Mouse (Mus musculus): ENCODE results near the gene Ubqln3. TPM values are rescaled to one million over a fixed set of nuclear protein-coding genes. Genes with fewer than 3 reads are reported as not detected.

The Ubqln3 gene
- polyA plus RNA-seq, 1 experiment from 2014 or later = not detected

DNA sequence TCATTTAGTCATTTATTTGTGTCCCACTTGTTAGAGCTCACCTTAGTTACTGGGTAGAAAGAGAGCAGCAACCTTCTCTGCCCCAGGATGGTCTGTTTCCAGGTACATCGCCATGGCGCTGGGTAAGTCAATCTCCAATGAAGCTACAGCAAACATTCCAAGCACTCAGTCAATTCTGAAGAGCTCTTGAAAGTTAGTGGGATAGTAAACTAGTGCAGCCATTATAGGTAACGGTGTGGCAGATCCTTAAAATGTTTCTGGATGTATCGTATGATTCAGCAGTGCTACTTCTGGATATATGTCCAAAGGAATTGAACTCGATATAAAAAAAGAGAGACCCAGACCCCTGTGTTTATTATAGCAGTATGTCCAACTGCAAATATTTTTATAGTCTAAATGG, 5.8 kb downstream of the Ubqln3 start, which contains the start of gene Olfr643:
TSS of gene Olfr643 (minus strand) at position 101 of the 400 bp plus-strand sequence.
- no peak for ATAC-seq (ENCODE audit: low FRiP score, low TSS enrichment)
- WGBS = 87% methylated on average over 5 of the region's 5 CpGs
- H3K9ac ChIP-seq (ENCODE audit: low read depth, low read length) = no peak within 1 kb of the TSS
- H3K9me3 ChIP-seq (ENCODE audit: control insufficient read depth, low read length) = no peaks in the 10 kb centered on the region
- no peak within 1 kb of the TSS for H3K27ac ChIP-seq (ENCODE audit: low read depth, low read length)
- no peak within 1 kb of the TSS for H3K4me2 ChIP-seq (replicated peaks; ENCODE audit: low read depth, low read length)
- H3K4me1 ChIP-seq (ENCODE audit: control insufficient read depth, insufficient read depth, low read length) = no peaks in the 10 kb centered on the region
- H3K4me3 ChIP-seq (ENCODE audit: low read length) = no peak within 1 kb of the TSS
- H3K27me3 ChIP-seq (ENCODE audit: control insufficient read depth, insufficient read depth, low read length) = no peaks in the 10 kb centered on the region
- no peaks in the 10 kb centered on the region for H3K36me3 ChIP-seq (ENCODE audit: control insufficient read depth, insufficient read depth, low read length)

DNA sequence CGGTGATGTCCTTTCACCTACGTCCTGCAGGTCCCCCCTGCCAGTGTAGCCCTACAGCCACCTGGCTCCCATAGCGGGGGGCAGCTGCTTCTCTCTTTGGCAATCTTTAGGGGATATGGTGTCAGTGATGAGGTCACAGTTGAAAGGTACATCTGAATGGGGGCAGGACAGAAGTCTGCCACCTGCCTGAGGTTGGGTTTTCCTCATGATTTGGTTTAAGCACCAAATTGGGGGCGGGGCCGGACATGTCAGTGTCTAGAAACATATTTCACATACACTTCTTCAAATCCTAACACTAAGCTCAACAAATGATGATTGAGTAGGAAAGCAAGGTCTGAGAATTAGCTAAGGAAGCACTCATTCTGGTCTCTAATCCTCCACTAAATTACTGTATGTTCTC, 13.4 kb downstream of the Ubqln3 start, which contains the start of gene Ubqln5:
TSS of gene Ubqln5 (minus strand) at position 101 of the 400 bp plus-strand sequence.
- H3K9me3 ChIP-seq (ENCODE audit: control insufficient read depth, low read length) = no peaks in the 10 kb centered on the region
- no peak for ATAC-seq (ENCODE audit: low FRiP score, low TSS enrichment)
- H3K4me3 ChIP-seq (ENCODE audit: low read length) = no peak within 1 kb of the TSS
- WGBS = 87% methylated on average over 5 of the region's 5 CpGs
- H3K9ac ChIP-seq (ENCODE audit: low read depth, low read length) = no peak within 1 kb of the TSS
- H3K4me2 ChIP-seq (replicated peaks; ENCODE audit: low read depth, low read length) = no peak within 1 kb of the TSS
- no peaks in the 10 kb centered on the region for H3K27me3 ChIP-seq (ENCODE audit: control insufficient read depth, insufficient read depth, low read length)
- H3K36me3 ChIP-seq (ENCODE audit: control insufficient read depth, insufficient read depth, low read length) = no peaks in the 10 kb centered on the region
- no peak within 1 kb of the TSS for H3K27ac ChIP-seq (ENCODE audit: low read depth, low read length)
- H3K4me1 ChIP-seq (ENCODE audit: control insufficient read depth, insufficient read depth, low read length) = no peaks in the 10 kb centered on the region

DNA sequence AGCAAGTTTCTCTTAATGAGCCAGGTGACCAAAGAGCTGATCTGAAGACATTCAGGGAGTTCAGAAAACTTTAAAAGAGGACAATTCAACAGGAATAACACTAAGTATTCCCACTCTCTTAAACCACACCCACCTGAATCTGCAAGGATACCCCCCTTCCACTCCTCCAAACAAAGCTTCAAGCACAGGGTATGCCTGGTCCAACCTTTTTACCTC, 38.4 kb downstream of the Ubqln3 start, which contains the start of gene Olfr646:
TSS of gene Olfr646 (plus strand) at position 117 of the 216 bp plus-strand sequence.
- Histone ChIP-seq H3K36me3 (ENCODE audit: control insufficient read depth, insufficient read depth, low read length) (no peaks in the 10 kb centered on the region), H3K27ac (ENCODE audit: low read depth, low read length) (no peak within 1 kb of the TSS), H3K4me2 (replicated peaks; ENCODE audit: low read depth, low read length) (no peak within 1 kb of the TSS), H3K4me1 (ENCODE audit: control insufficient read depth, insufficient read depth, low read length) (no peaks in the 10 kb centered on the region), H3K27me3 (ENCODE audit: control insufficient read depth, insufficient read depth, low read length) (no peaks in the 10 kb centered on the region), H3K9ac (ENCODE audit: low read depth, low read length) (no peak within 1 kb of the TSS), H3K9me3 (ENCODE audit: control insufficient read depth, low read length) (no peaks in the 10 kb centered on the region), H3K4me3 (ENCODE audit: low read length) (no peak within 1 kb of the TSS)
- no peak for ATAC-seq (ENCODE audit: low FRiP score, low TSS enrichment)

DNA sequence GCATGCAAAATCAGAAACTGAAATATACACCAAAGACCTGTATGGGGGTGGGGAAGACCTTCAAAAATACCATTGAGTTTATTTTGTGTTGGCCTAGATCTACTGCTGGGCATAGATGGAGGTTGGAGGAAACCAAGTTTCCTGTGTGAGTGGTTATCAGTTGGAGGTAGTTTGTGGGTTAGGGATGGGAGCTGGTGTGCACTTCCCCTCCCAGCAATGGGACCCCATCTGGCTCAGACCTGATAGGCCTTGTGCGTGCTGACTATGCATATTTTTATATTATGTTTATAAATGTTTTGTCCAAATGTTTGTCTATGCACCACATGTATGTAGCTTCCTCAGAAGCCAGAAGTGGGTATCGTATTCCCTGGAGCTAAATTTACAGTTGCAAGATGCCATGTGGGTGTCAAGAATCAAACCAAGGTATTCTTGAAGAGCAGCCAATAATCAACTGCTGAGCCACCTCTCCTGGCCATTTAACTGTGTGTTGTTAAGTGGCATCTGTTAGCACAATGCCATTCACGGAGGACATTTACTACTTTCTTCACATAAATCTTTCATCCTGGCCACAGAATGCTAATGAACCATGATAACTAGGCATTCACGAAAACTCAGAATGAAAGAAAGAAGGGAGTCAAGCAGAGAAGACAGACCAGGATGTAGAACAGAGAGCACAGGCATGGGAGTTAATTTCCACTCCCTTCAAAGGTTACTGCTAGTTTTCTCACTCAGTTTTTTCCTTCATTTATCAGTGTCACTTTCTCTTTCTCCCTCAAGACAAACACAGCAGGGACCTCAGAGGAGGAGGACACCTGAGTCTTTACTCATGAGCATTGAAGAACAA, 38.9 kb downstream of the Ubqln3 start:
- no peak overlapping the region for H3K4me3 ChIP-seq (ENCODE audit: low read length)
- H3K27me3 ChIP-seq (ENCODE audit: control insufficient read depth, insufficient read depth, low read length) = no peaks in the 10 kb centered on the region
- H3K9ac ChIP-seq (ENCODE audit: low read depth, low read length) = no peak overlapping the region
- no peaks in the 10 kb centered on the region for H3K9me3 ChIP-seq (ENCODE audit: control insufficient read depth, low read length)
- H3K4me1 ChIP-seq (ENCODE audit: control insufficient read depth, insufficient read depth, low read length) = no peaks in the 10 kb centered on the region
- ATAC-seq (ENCODE audit: low FRiP score, low TSS enrichment) = no peak
- no peak overlapping the region for H3K27ac ChIP-seq (ENCODE audit: low read depth, low read length)
- no peaks in the 10 kb centered on the region for H3K36me3 ChIP-seq (ENCODE audit: control insufficient read depth, insufficient read depth, low read length)
- no peak overlapping the region for H3K4me2 ChIP-seq (replicated peaks; ENCODE audit: low read depth, low read length)
- 39% methylated on average over 4 of the region's 4 CpGs for WGBS

Other genes with a start within 250 kb of the Ubqln3 start
- not detected in 2 replicates for gene Olfr64, start 248.8 kb downstream of the Ubqln3 start, polyA plus RNA-seq (2014; fragmentation: Nextera tagmentation; extraction: Ambion mirVana)
- gene Olfr65, start 239.8 kb downstream of the Ubqln3 start, polyA plus RNA-seq (2014; fragmentation: Nextera tagmentation; extraction: Ambion mirVana) = not detected in 2 replicates
- gene Olfr631, start 214.5 kb downstream of the Ubqln3 start, polyA plus RNA-seq (2014; fragmentation: Nextera tagmentation; extraction: Ambion mirVana) = not detected in 2 replicates
- gene Olfr632, start 208.9 kb downstream of the Ubqln3 start, polyA plus RNA-seq (2014; fragmentation: Nextera tagmentation; extraction: Ambion mirVana) = not detected in 2 replicates
- gene Olfr633, start 198.8 kb downstream of the Ubqln3 start, polyA plus RNA-seq (2014; fragmentation: Nextera tagmentation; extraction: Ambion mirVana) = not detected in 2 replicates
- 0.03 TPM in 1 of 2 replicates, not detected in the other for gene Olfr635, start 172.1 kb downstream of the Ubqln3 start, polyA plus RNA-seq (2014; fragmentation: Nextera tagmentation; extraction: Ambion mirVana)
- gene Olfr638, start 144.5 kb downstream of the Ubqln3 start, polyA plus RNA-seq (2014; fragmentation: Nextera tagmentation; extraction: Ambion mirVana) = not detected in 2 replicates
- 0.03 TPM in 1 of 2 replicates, not detected in the other for gene Olfr639, start 126.0 kb downstream of the Ubqln3 start, polyA plus RNA-seq (2014; fragmentation: Nextera tagmentation; extraction: Ambion mirVana)
- gene Olfr640, start 117.7 kb downstream of the Ubqln3 start, polyA plus RNA-seq (2014; fragmentation: Nextera tagmentation; extraction: Ambion mirVana) = not detected in 2 replicates
- gene Olfr641, start 107.8 kb downstream of the Ubqln3 start, polyA plus RNA-seq (2014; fragmentation: Nextera tagmentation; extraction: Ambion mirVana) = not detected in 2 replicates
- not detected in 2 replicates for gene Olfr642, start 90.6 kb downstream of the Ubqln3 start, polyA plus RNA-seq (2014; fragmentation: Nextera tagmentation; extraction: Ambion mirVana)
- gene 4930516K23Rik, start 81.8 kb downstream of the Ubqln3 start, polyA plus RNA-seq (2014; fragmentation: Nextera tagmentation; extraction: Ambion mirVana) = not detected in 2 replicates
- gene Olfr644, start 71.4 kb downstream of the Ubqln3 start, polyA plus RNA-seq (2014; fragmentation: Nextera tagmentation; extraction: Ambion mirVana) = not detected in 2 replicates
- not detected in 2 replicates for gene Olfr645, start 57.8 kb downstream of the Ubqln3 start, polyA plus RNA-seq (2014; fragmentation: Nextera tagmentation; extraction: Ambion mirVana)
- gene Olfr646, start 38.4 kb downstream of the Ubqln3 start, polyA plus RNA-seq (2014; fragmentation: Nextera tagmentation; extraction: Ambion mirVana) = not detected in 2 replicates
- not detected in 2 replicates for gene Ubqln5, start 13.5 kb downstream of the Ubqln3 start, polyA plus RNA-seq (2014; fragmentation: Nextera tagmentation; extraction: Ambion mirVana)
- not detected in 2 replicates for gene Olfr643, start 5.9 kb downstream of the Ubqln3 start, polyA plus RNA-seq (2014; fragmentation: Nextera tagmentation; extraction: Ambion mirVana)
- gene Ubqlnl, start 7.3 kb upstream of the Ubqln3 start, polyA plus RNA-seq (2014; fragmentation: Nextera tagmentation; extraction: Ambion mirVana) = not detected in 2 replicates
- not detected in 2 replicates for gene Olfm5, start 21.6 kb upstream of the Ubqln3 start, polyA plus RNA-seq (2014; fragmentation: Nextera tagmentation; extraction: Ambion mirVana)
- 0.12 and 0.14 TPM in 2 replicates for gene Olfr648, start 40.1 kb upstream of the Ubqln3 start, polyA plus RNA-seq (2014; fragmentation: Nextera tagmentation; extraction: Ambion mirVana)
- gene Olfr649, start 52.7 kb upstream of the Ubqln3 start, polyA plus RNA-seq (2014; fragmentation: Nextera tagmentation; extraction: Ambion mirVana) = not detected in 2 replicates
- gene Trim6, start 75.5 kb upstream of the Ubqln3 start, polyA plus RNA-seq (2014; fragmentation: Nextera tagmentation; extraction: Ambion mirVana) = 1.3 and 2.5 TPM in 2 replicates
- 1.4 and 1.5 TPM in 2 replicates for gene Trim34a, start 101.2 kb upstream of the Ubqln3 start, polyA plus RNA-seq (2014; fragmentation: Nextera tagmentation; extraction: Ambion mirVana)
- gene Trim5, start 144.8 kb upstream of the Ubqln3 start, polyA plus RNA-seq (2014; fragmentation: Nextera tagmentation; extraction: Ambion mirVana) = 0.20 and 0.30 TPM in 2 replicates
- gene Trim12a, start 172.2 kb upstream of the Ubqln3 start, polyA plus RNA-seq (2014; fragmentation: Nextera tagmentation; extraction: Ambion mirVana) = 4.5 and 6.3 TPM in 2 replicates
- gene Trim34b, start 186.2 kb upstream of the Ubqln3 start, polyA plus RNA-seq (2014; fragmentation: Nextera tagmentation; extraction: Ambion mirVana) = 0.40 and 0.50 TPM in 2 replicates
- gene Trim12c, start 210.1 kb upstream of the Ubqln3 start, polyA plus RNA-seq (2014; fragmentation: Nextera tagmentation; extraction: Ambion mirVana) = 2.0 and 2.8 TPM in 2 replicates
- gene Trim30b, start 226.6 kb upstream of the Ubqln3 start, polyA plus RNA-seq (2014; fragmentation: Nextera tagmentation; extraction: Ambion mirVana) = not detected in 2 replicates

Data from kidney, embryonic 14.5 days (tissue).